Mouse (Mus musculus): ENCODE measurements around the gene B3gntl1. TPM values are rescaled to one million over a fixed set of nuclear protein-coding genes. Genes with fewer than 3 reads are reported as not detected.

The B3gntl1 gene
- total RNA-seq, 2 experiments from 2014 or later = 6.5 to 7.6 TPM

- intact Hi-C loops (cut with DNase I) = no loop called here
- DNase-seq (ENCODE audit: low spot score in 2 of 2) = no peak
Observed at GRCm38 (mm10) chr11:121651983-121652382, 21.0 kb downstream of the B3gntl1 start.

- no peak for DNase-seq (ENCODE audit: low spot score in 2 of 2)
- intact Hi-C loops (cut with DNase I) = no loop called here
Observed at GRCm38 (mm10) chr11:121651556-121651955, 21.4 kb downstream of the B3gntl1 start.

- no peak for DNase-seq (ENCODE audit: low spot score in 2 of 2)
- intact Hi-C loops (cut with DNase I) = no loop called here
Observed at GRCm38 (mm10) chr11:121650668-121651067, 22.3 kb downstream of the B3gntl1 start.

GRCm38 (mm10) chr11:121649900-121650299 lies 23.1 kb downstream of the B3gntl1 start:
- peak in 1 of 2 experiments; percentile 38 for DNase-seq (ENCODE audit: low spot score in 2 of 2)
- intact Hi-C loops (cut with DNase I) = no loop called here

GRCm38 (mm10) chr11:121648166-121648565 lies 24.8 kb downstream of the B3gntl1 start:
- DNase-seq (ENCODE audit: low spot score in 2 of 2) = no peak
- intact Hi-C loops (cut with DNase I) = no loop called here

GRCm38 (mm10) chr11:121647321-121647720 lies 25.6 kb downstream of the B3gntl1 start:
- no peak for DNase-seq (ENCODE audit: low spot score in 2 of 2)
- intact Hi-C loops (cut with DNase I) = no loop called here

- intact Hi-C loops (cut with DNase I) = no loop called here
- DNase-seq (ENCODE audit: low spot score in 2 of 2) = no peak
Observed at GRCm38 (mm10) chr11:121645394-121645793, 27.6 kb downstream of the B3gntl1 start.

- intact Hi-C loops (cut with DNase I) = no loop called here
- no peak for DNase-seq (ENCODE audit: low spot score in 2 of 2)
Observed at GRCm38 (mm10) chr11:121641501-121642145, 31.3 kb downstream of the B3gntl1 start.

GRCm38 (mm10) chr11:121636646-121637045 lies 36.3 kb downstream of the B3gntl1 start:
- no peak for DNase-seq (ENCODE audit: low spot score in 2 of 2)
- intact Hi-C loops (cut with DNase I) = no loop called here

GRCm38 (mm10) chr11:121631410-121631809 lies 41.5 kb downstream of the B3gntl1 start:
- intact Hi-C loops (cut with DNase I) = loop anchor here (5.0 kb wide), 1 partner anchor 176 kb away; no protein-coding TSS in a partner anchor
- no peak for DNase-seq (ENCODE audit: low spot score in 2 of 2)

GRCm38 (mm10) chr11:121630406-121630805 lies 42.5 kb downstream of the B3gntl1 start:
- intact Hi-C loops (cut with DNase I) = loop anchor here (5.0 kb wide), 1 partner anchor 177 kb away; no protein-coding TSS in a partner anchor
- no peak for DNase-seq (ENCODE audit: low spot score in 2 of 2)

GRCm38 (mm10) chr11:121629529-121629928 lies 43.4 kb downstream of the B3gntl1 start:
- no peak for DNase-seq (ENCODE audit: low spot score in 2 of 2)
- intact Hi-C loops (cut with DNase I) = loop anchor here (10.0 kb wide), 1 partner anchor 605 kb away; no protein-coding TSS in a partner anchor

- intact Hi-C loops (cut with DNase I) = loop anchor here (10.0 kb wide), 1 partner anchor 603 kb away; no protein-coding TSS in a partner anchor
- DNase-seq (ENCODE audit: low spot score in 2 of 2) = no peak
Observed at GRCm38 (mm10) chr11:121627521-121627920, 45.4 kb downstream of the B3gntl1 start.

GRCm38 (mm10) chr11:121625007-121625406 lies 47.9 kb downstream of the B3gntl1 start:
- intact Hi-C loops (cut with DNase I) = loop anchor here (10.0 kb wide), 1 partner anchor 600 kb away; no protein-coding TSS in a partner anchor
- no peak for DNase-seq (ENCODE audit: low spot score in 2 of 2)

- DNase-seq (ENCODE audit: low spot score in 2 of 2) = no peak
Observed at GRCm38 (mm10) chr11:121617371-121617770, 55.6 kb downstream of the B3gntl1 start.

GRCm38 (mm10) chr11:121616501-121616900 lies 56.5 kb downstream of the B3gntl1 start:
- DNase-seq (ENCODE audit: low spot score in 2 of 2) = no peak
- intact Hi-C loops (cut with DNase I) = no loop called here

More at GRCm38 (mm10) chr11:121617371-121617770, 55.6 kb downstream of the B3gntl1 start:
- intact Hi-C loops (cut with DNase I) = no loop called here

GRCm38 (mm10) chr11:121615961-121616485 lies 56.9 kb downstream of the B3gntl1 start:
- DNase-seq (ENCODE audit: low spot score in 2 of 2) = no peak
- intact Hi-C loops (cut with DNase I) = no loop called here

- no peak for DNase-seq (ENCODE audit: low spot score in 2 of 2)
- intact Hi-C loops (cut with DNase I) = no loop called here
Observed at GRCm38 (mm10) chr11:121610976-121611375, 62.0 kb downstream of the B3gntl1 start.

- intact Hi-C loops (cut with DNase I) = no loop called here
Observed at GRCm38 (mm10) chr11:121605604-121606003, 67.3 kb downstream of the B3gntl1 start.

GRCm38 (mm10) chr11:121601422-121601821 lies 71.5 kb downstream of the B3gntl1 start:
- intact Hi-C loops (cut with DNase I) = loop anchor here (5.0 kb wide), 1 partner anchor 124 kb away; no protein-coding TSS in a partner anchor
- DNase-seq (ENCODE audit: low spot score in 2 of 2) = no peak

More at GRCm38 (mm10) chr11:121605604-121606003, 67.3 kb downstream of the B3gntl1 start:
- DNase-seq (ENCODE audit: low spot score in 2 of 2) = no peak

GRCm38 (mm10) chr11:121597254-121597653 lies 75.7 kb downstream of the B3gntl1 start:
- DNase-seq (ENCODE audit: low spot score in 2 of 2) = no peak
- intact Hi-C loops (cut with DNase I) = no loop called here
